Mouse (Mus musculus) cerebellum, adult 9-11 months (tissue): ENCODE data around the gene Bfsp1.

Experiments
- DNase-seq: peaks from one replicate; pipeline ENCODE4 v3.0.0; 2022

Gene Bfsp1

GRCm38 (mm10) chr2:143862484-143863231 lies at the start of gene Bfsp1:
Gene Bfsp1, minus strand, starts transcription at chr2:143863173.
- no peak for DNase-seq

- no peak for DNase-seq
Measured at GRCm38 (mm10) chr2:143912199-143912598, 49.2 kb upstream of the Bfsp1 start.

GRCm38 (mm10) chr2:143909230-143909629 lies 46.3 kb upstream of the Bfsp1 start:
- DNase-seq = no peak

- DNase-seq = no peak
Measured at GRCm38 (mm10) chr2:143904896-143905295, 41.9 kb upstream of the Bfsp1 start.

- DNase-seq = no peak
Measured at GRCm38 (mm10) chr2:143903376-143904045, 40.5 kb upstream of the Bfsp1 start.

- DNase-seq = no peak
Measured at GRCm38 (mm10) chr2:143900821-143901351, 37.9 kb upstream of the Bfsp1 start.

GRCm38 (mm10) chr2:143899470-143900220 lies 36.7 kb upstream of the Bfsp1 start:
- DNase-seq = no peak

GRCm38 (mm10) chr2:143891302-143892048 lies 28.5 kb upstream of the Bfsp1 start:
- no peak for DNase-seq

GRCm38 (mm10) chr2:143889860-143890433 lies 27.0 kb upstream of the Bfsp1 start:
- DNase-seq = no peak

GRCm38 (mm10) chr2:143889131-143889859 lies 26.3 kb upstream of the Bfsp1 start:
- no peak for DNase-seq

GRCm38 (mm10) chr2:143882606-143883288 lies 19.8 kb upstream of the Bfsp1 start:
- DNase-seq = no peak

GRCm38 (mm10) chr2:143882002-143882401 lies 19.0 kb upstream of the Bfsp1 start:
- no peak for DNase-seq

GRCm38 (mm10) chr2:143879311-143879710 lies 16.3 kb upstream of the Bfsp1 start:
- no peak for DNase-seq

GRCm38 (mm10) chr2:143876929-143877632 lies 14.1 kb upstream of the Bfsp1 start:
- no peak for DNase-seq

GRCm38 (mm10) chr2:143876026-143876425 lies 13.1 kb upstream of the Bfsp1 start:
- no peak for DNase-seq

GRCm38 (mm10) chr2:143870936-143871688 lies 8.1 kb upstream of the Bfsp1 start:
- no peak for DNase-seq

GRCm38 (mm10) chr2:143867326-143867725 lies 4.4 kb upstream of the Bfsp1 start:
- peak; percentile 71 for DNase-seq

- DNase-seq = no peak
Measured at GRCm38 (mm10) chr2:143864600-143864999, 1.6 kb upstream of the Bfsp1 start.

GRCm38 (mm10) chr2:143859166-143859565 lies 3.8 kb downstream of the Bfsp1 start:
- DNase-seq = no peak
